Mouse (Mus musculus) embryonic fibroblast, embryonic 13.5 days (primary cell): ENCODE measurements around the gene Prss46.

ENCODE experiments used
- CTCF ChIP-seq: IDR thresholded peaks from 2 replicates; pipeline ENCODE4 v1.5.1; 2011; ENCODE audit warnings: mild to moderate bottlenecking, control low read depth, low read length, moderate library complexity, borderline replicate concordance; ENCODE audit not compliant: insufficient read depth
- POLR2A ChIP-seq: IDR thresholded peaks from 2 replicates; pipeline ENCODE4 v1.6.1; 2011; ENCODE audit warnings: low read depth, mild to moderate bottlenecking, control low read depth, low read length, moderate library complexity

DNA sequence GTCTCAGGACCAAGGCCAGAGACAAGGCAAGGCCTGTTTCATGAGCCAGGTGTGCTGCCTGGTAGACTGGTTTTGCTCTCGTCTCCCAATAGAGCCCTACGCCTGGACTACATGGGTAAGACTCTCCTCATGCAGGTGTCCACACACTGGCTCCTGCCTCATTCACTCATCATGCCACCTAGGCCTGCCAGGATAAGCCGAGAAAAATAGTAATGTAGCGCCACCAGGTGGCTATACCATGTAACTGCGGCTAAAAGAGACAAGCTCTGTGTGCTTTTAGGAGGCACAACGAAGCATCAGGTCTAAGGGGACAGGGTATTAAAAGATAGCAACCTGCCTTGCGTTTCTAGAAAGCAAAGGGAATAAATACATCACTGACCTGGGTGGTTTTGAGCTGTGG is 26.7 kb downstream of the Prss46 start:
- TF ChIP-seq CTCF (peak; percentile 23; the same call in 1 of the 2 replicates), POLR2A (no peak)
